Mouse (Mus musculus): ENCODE results near the gene Ttll8. TPM values are rescaled to one million over a fixed set of nuclear protein-coding genes. Genes with fewer than 3 reads are reported as not detected.

The Ttll8 gene
- polyA plus RNA-seq, 1 experiment: not detected

- Histone ChIP-seq H3K4me3 (ENCODE audit: low read depth, low read length) (no peak overlapping the region), H3K9ac (ENCODE audit: low read depth, poor library complexity, severe bottlenecking) (no peak overlapping the region), H3K27me3 (ENCODE audit: control insufficient read depth, insufficient read depth, low read length, poor library complexity, severe bottlenecking) (no peaks in the 10 kb centered on the region), H3K27ac (ENCODE audit: insufficient read depth, low read length) (no peak overlapping the region), H3K4me1 (ENCODE audit: control insufficient read depth, insufficient read depth, low read length) (peaks cover 5% of the 10 kb centered on the region), H3K9me3 (replicated peaks; ENCODE audit: control insufficient read depth, insufficient read depth, low read length, poor library complexity, severe bottlenecking) (no peaks in the 10 kb centered on the region), H3K36me3 (ENCODE audit: control insufficient read depth, insufficient read depth, low read length, poor library complexity, severe bottlenecking) (no peaks in the 10 kb centered on the region)
- TF ChIP-seq POLR2A (IDR thresholded peaks at IDR 0.05; ENCODE audit: insufficient read depth, low read length) (no peak), EP300 (IDR thresholded peaks at IDR 0.05; ENCODE audit: insufficient read depth, low read depth, low read length) (no peak), CTCF (IDR thresholded peaks at IDR 0.05; ENCODE audit: low read depth, low read length) (no peak)
Observed at GRCm38 (mm10) chr15:88841160-88841559, 113.1 kb downstream of the Ttll8 start.

Other genes starting within 250 kb of the Ttll8 start
- 85.9 and 86.2 TPM in 2 replicates for gene Brd1, start 220.2 kb downstream of the Ttll8 start, polyA plus RNA-seq (2011; ENCODE audit: insufficient read depth, insufficient read length, low read depth, missing spikeins)
- 36.9 and 44.5 TPM in 2 replicates for gene Zbed4, start 202.8 kb downstream of the Ttll8 start, polyA plus RNA-seq (2011; ENCODE audit: insufficient read depth, insufficient read length, low read depth, missing spikeins)
- gene Alg12, start 135.1 kb downstream of the Ttll8 start, polyA plus RNA-seq (2011; ENCODE audit: insufficient read depth, insufficient read length, low read depth, missing spikeins): 10.0 and 13.2 TPM in 2 replicates
- 39.2 and 40.2 TPM in 2 replicates for gene Creld2, start 134.8 kb downstream of the Ttll8 start, polyA plus RNA-seq (2011; ENCODE audit: insufficient read depth, insufficient read length, low read depth, missing spikeins)
- 128 and 136 TPM in 2 replicates for gene Pim3, start 92.2 kb downstream of the Ttll8 start, polyA plus RNA-seq (2011; ENCODE audit: insufficient read depth, insufficient read length, low read depth, missing spikeins)
- not detected in 2 replicates for gene Mlc1, start 24.6 kb upstream of the Ttll8 start, polyA plus RNA-seq (2011; ENCODE audit: insufficient read depth, insufficient read length, low read depth, missing spikeins)
- 2.9 and 4.1 TPM in 2 replicates for gene Mov10l1, start 28.5 kb upstream of the Ttll8 start, polyA plus RNA-seq (2011; ENCODE audit: insufficient read depth, insufficient read length, low read depth, missing spikeins)
- gene Panx2, start 105.3 kb upstream of the Ttll8 start, polyA plus RNA-seq (2011; ENCODE audit: insufficient read depth, insufficient read length, low read depth, missing spikeins): 1.4 and 2.8 TPM in 2 replicates
- gene Trabd, start 120.7 kb upstream of the Ttll8 start, polyA plus RNA-seq (2011; ENCODE audit: insufficient read depth, insufficient read length, low read depth, missing spikeins): 19.7 and 21.6 TPM in 2 replicates
- gene Selenoo, start 134.7 kb upstream of the Ttll8 start, polyA plus RNA-seq (2011; ENCODE audit: insufficient read depth, insufficient read length, low read depth, missing spikeins): 9.2 and 9.4 TPM in 2 replicates
- gene Tubgcp6, start 168.7 kb upstream of the Ttll8 start, polyA plus RNA-seq (2011; ENCODE audit: insufficient read depth, insufficient read length, low read depth, missing spikeins): 21.1 and 26.9 TPM in 2 replicates
- gene Hdac10, start 174.3 kb upstream of the Ttll8 start, polyA plus RNA-seq (2011; ENCODE audit: insufficient read depth, insufficient read length, low read depth, missing spikeins): 4.6 and 4.8 TPM in 2 replicates
- gene Mapk12, start 186.3 kb upstream of the Ttll8 start, polyA plus RNA-seq (2011; ENCODE audit: insufficient read depth, insufficient read length, low read depth, missing spikeins): 33.2 and 38.2 TPM in 2 replicates
- gene Mapk11, start 195.2 kb upstream of the Ttll8 start, polyA plus RNA-seq (2011; ENCODE audit: insufficient read depth, insufficient read length, low read depth, missing spikeins): 9.1 and 9.3 TPM in 2 replicates
- gene Plxnb2, start 226.4 kb upstream of the Ttll8 start, polyA plus RNA-seq (2011; ENCODE audit: insufficient read depth, insufficient read length, low read depth, missing spikeins): 86.1 and 96.7 TPM in 2 replicates
- gene Dennd6b, start 242.1 kb upstream of the Ttll8 start, polyA plus RNA-seq (2011; ENCODE audit: insufficient read depth, insufficient read length, low read depth, missing spikeins): 9.1 and 10.0 TPM in 2 replicates